Mouse (Mus musculus) c-Kit-negative CD71-positive TER-119-positive erythroid progenitor cells, embryonic 14.5 days (primary cell): ENCODE data around the gene Rilpl1.
A peak's percentile ranks its signal among the peaks of the same experiment; 100 is the strongest.
"Not testable (repeated sequence)": the region's sequence is repeated elsewhere in the genome, so short reads cannot be mapped to it uniquely, and the experiment has no call there.

Experiments
- DNase-seq: peaks from one replicate; pipeline ENCODE4 v3.0.0-alpha.2; 2013; ENCODE audit warnings: low read depth, low spot score

Gene Rilpl1

GRCm38 (mm10) chr5:124530655-124531582 is at the start of gene Rilpl1:
Rilpl1 (minus strand) TSS chr5:124531391.
- no peak for DNase-seq

GRCm38 (mm10) chr5:124578633-124579317 is 47.6 kb upstream of the Rilpl1 start, which contains the start of the genes Eif2b1 and Gtf2h3:
Eif2b1 (minus strand) TSS chr5:124579131.
Gtf2h3 (plus strand) TSS chr5:124579140.
- peak; percentile 84 for DNase-seq

- DNase-seq: no peak
These were observed 44.3 kb upstream of the Rilpl1 start for GRCm38 (mm10) chr5:124575467-124575866.

GRCm38 (mm10) chr5:124571068-124571467 is 39.9 kb upstream of the Rilpl1 start:
- DNase-seq: no peak

DNA sequence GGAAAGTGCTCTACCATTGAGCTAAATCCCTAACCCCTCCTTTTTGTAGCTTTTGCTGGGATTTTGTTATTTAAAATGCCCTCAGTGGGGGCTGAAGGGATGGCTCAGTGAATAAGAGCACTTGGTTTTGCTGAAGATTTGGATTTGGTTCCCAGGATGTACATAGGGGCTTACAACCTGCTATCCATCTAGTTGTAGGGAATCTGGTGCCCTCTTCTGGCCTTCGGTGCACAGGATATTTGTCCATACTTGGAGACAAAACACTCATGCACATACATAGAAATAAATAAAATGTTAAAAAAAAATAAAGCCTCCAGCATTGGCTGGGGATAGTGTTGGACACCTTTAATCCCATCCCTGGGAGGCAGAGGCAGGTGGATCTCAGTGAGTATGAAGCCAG is 24.0 kb upstream of the Rilpl1 start:
- DNase-seq: no peak

DNA sequence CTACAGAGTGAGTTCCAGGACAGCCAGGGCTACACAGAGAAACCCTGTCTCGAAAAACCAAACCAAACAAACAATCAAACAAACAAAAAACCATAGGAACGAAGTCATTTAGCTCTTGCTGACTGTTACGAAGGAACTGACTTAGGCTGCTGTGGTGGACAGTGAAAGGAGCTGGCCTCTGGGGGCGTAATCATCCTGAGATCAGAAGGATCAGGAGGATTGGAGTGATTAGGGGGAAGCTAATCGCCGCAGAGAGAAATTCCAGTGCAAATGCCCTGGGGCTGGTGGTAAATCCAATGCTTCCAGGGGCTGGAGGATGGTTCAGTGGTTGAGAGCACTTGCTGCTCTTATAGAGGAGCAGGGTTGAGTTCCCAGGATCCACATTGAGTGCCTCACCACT is 22.4 kb upstream of the Rilpl1 start:
- DNase-seq: no peak

- peak; percentile 75 for DNase-seq
These were observed 21.5 kb upstream of the Rilpl1 start, which contains the start of gene Ddx55 for GRCm38 (mm10) chr5:124552558-124553307. Ddx55 (plus strand) TSS chr5:124552864.

GRCm38 (mm10) chr5:124552094-124552472 is 20.9 kb upstream of the Rilpl1 start:
- no peak for DNase-seq

DNA sequence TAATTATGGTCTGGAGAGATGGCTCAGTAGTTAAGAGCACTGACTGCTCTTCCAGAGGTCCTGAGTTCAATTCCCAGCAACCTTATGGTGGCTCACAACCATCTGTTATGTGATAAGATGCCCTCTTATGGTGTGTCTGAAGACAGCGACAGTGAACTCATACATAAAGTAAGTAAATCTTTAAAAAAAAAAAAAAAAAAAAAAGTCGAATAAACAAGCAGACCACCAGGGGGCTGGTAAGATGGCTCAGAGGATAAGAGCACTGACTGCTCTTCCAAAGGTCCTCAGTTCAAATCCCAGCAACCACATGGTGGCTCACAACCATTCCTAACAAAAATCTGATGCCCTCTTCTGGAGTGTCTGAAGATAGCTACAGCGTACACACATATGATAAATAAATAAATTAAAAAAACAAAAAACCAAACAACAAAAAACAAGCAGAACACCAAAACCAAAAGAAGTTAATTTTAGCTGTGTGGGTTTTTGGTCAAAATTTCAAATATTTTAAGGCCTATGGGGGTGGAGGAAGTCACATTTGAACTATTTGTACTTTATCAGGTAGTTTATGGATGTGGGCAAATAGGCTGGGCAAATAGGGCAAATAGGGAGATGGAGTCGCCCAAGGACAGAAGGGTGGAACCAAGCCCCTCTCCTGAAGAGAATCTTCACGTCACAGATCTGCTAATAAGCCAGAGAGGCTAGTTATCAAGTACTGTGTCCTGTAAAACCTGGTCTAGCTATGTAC is 20.3 kb upstream of the Rilpl1 start:
- DNase-seq: not testable (repeated sequence)

GRCm38 (mm10) chr5:124550737-124551136 is 19.5 kb upstream of the Rilpl1 start:
- DNase-seq: not testable (repeated sequence)

DNA sequence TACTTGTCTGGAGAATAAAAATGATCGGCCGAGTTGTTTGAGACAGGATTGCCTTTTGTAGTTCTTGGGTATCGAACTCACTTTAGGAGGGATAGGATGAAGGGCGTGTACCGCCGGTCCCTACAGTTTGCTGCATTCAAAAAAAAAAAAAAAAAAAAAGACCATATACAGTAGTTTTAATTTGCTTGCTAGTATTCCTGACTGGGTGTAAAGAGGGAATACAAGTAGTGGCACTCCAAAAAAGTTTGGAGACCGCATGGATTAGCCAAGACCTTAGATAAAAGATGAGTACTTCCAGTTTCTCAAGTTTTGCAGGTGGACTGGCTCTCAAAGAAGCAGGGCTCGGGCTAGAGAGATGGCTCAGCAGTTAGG is 10.4 kb upstream of the Rilpl1 start:
- no peak for DNase-seq

DNA sequence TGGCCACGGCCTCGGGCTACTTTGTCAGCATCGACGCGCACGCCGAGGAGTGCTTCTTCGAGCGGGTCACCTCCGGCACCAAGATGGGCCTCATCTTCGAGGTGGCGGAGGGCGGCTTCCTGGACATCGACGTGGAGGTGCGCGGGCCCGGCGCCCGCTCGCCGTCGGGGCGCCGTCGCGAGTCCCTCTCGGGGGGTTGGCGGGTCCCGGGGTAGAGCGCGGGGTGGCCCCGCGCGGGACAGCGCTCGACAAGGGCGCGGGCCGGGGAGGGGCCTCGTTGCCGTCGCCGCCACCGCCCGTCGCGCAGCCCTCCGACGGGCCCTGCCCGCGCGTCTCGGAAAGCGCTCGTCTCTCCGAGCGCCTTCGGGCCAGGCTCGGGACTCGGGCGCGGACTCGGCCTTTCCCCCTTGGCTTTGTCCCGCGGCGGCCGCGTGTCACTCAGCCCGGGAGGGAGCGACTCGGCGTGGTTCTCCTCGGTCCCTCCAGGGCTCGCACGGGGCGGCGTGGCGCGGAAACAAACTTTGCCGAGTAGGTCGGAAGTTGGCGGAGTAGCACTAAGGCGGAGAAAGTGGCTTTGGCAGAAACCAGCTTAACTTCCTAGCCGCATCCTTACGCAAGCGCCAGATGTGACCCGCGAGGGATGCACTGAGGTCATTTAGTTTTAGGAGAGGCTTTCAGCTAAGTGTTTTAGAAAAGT is 9.9 kb upstream of the Rilpl1 start:
- peak; percentile 53 for DNase-seq

DNA sequence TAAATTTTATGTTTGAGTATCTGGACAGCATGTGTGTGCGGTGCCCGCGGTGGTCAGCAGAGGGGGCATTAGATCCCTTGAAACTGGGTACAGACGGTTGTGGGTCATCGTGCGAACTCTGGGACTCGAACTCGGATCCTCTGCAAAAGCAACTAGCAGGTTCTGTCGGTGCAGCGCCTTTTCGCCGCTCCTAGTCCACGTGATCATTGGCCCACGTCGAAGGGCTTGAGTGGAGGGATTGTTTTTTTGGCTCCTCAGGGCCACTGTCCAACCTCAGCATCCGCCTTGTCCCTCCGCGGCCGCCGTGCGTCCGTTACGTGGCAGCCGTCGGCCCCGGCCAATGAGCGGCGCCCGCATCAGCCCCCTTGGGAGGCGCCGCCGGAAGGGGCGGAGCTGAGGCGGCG is 9.2 kb upstream of the Rilpl1 start, which contains the start of gene Tmed2:
Tmed2 (plus strand) TSS at position 313 of the 404 bp plus-strand sequence.
- DNase-seq: peak; percentile 86

DNA sequence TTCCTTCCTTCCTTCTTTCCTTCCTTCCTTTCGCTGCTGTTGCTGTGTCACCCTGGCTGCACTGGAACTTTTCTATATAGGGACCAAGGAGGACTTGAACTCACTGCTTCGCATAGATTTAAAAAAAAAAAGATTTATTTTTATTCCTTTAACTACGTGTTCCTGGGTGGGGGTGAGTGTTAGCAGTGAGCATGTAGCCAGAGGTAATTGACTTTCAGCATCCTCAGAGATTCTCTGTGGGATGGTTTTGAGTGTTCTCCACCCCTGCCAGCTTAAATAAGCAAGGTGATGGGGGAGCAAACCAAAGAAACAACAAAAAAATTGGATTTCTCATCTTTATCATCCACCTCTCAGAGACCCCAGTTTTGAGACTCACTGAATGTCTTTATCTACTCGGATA is 8.7 kb upstream of the Rilpl1 start:
- no peak for DNase-seq

- no peak for DNase-seq
These were observed 7.9 kb upstream of the Rilpl1 start for GRCm38 (mm10) chr5:124538813-124539792.

DNA sequence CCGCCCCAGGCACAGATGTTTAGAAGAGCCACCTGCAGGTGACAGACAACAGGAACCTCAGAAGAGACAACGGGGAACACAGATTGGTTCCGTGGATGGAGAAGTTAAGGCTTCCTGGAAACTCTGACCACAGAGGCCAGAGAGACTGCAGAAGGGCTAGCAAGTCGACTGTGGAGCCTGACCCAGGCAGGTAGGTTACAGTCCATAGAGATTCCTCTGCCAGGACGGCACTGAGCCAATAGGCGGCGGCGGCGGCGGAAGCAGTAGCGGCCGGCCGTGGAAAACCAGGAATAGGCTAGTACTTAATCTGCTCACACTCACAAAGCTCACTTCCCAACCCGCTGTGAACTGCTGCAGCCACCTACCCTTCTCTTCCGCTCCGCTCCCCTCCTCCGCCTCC is 5.6 kb upstream of the Rilpl1 start:
- DNase-seq: no peak

DNA sequence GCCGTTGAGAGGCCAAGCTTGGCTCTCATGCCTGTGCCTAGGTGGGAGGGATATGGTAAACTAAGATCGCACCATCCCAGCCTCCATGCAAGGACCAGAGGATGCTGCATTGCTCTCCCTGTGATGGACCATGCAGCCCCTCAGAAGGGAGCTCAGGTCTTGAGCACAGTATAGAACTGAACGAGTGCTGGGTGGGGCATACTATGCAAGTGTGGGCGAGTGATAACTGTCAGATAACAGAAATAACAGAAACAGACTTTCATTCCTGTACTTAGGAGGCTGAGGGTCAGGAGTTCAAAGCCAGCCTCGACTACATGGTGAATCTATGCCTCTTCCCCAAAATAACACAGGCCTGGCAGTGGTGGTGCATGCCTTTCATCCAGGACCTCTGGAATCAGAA is 3.8 kb upstream of the Rilpl1 start:
- no peak for DNase-seq

DNA sequence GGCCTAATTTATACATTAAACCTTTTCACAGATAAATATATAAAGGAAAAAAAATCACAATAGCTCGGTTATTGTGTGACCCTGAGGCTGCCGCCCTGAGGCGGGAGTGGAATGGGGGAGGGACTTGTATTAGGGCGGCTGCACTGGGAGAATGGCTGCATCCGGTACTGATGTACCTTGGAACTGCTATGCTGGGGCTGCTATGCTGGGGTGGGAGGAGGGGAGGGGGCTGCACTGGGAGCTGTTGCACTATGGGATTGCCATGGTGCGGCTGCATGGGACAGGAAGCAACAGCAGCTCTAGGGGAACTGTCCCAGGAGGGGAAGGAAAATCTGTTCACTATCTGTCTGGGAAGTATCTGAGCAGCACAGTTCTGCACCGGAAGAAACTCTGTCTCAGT is 1.3 kb upstream of the Rilpl1 start:
- no peak for DNase-seq

- no peak for DNase-seq
These were observed 366 bp upstream of the Rilpl1 start for GRCm38 (mm10) chr5:124531583-124531930.
